Mouse (Mus musculus) ES-CJ7 (cell line): ENCODE data around the gene Acsf2.
A peak's percentile ranks its signal among the peaks of the same experiment; 100 is the strongest.
"Not testable (repeated sequence)": the region's sequence is repeated elsewhere in the genome, so short reads cannot be mapped to it uniquely, and the experiment has no call there.

Experiments used
- DNase-seq: peaks from one replicate; pipeline ENCODE4 v3.0.0; 2011; ENCODE audit warnings: low read depth, low spot score

Acsf2 gene

DNA sequence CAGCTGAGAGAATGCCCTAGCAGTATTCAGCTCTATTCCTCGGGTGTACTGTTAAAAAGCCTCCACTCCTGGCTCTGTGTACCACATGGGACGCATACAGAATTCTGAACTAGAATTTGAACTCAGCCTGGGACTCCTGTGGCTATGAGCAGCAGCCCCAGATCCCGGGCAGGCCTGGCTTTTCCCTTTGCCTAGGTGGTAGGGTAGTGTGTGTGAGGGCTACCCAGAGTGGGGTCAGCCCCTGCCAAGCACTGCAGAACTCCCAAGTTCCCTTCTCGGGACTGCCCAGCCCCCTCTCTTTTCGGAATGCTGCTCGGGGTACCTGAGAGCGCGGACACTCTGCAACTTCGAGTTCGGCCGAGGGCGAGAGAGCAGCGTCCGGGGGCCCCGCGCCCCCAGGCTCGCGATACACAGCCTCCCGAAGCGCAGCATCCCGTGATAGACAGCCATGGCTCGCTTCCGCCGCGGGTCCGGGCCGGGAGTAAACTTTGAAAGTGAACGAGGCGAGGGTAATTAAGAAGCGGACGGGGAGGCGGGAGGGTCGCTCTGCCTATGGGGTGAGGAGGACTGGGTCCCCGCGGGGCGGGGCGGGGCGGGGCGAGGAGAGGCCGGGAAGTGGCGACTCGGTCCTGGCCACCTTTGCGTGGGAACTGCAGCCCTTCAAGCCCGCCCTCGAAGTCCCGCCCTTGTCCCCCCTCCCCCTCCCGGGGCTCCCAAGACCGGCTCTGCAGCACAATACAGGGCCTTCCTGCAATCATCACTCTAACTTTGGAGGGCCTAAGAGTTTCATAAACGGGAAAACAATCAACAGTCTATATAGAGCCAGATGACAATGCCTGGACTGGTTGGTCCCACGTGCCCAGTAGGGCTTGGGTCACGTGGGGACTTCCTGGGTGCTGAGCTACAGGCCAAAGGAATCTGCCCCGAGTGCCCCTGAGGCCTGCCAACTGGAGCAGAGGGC, at the start of gene Acsf2:
Acsf2 (minus strand) TSS at position 551 of the 961 bp plus-strand sequence.
- peak; percentile 79 for DNase-seq

- DNase-seq = not testable (repeated sequence)
Observed at GRCm38 (mm10) chr11:94651241-94651640, 49.6 kb upstream of the Acsf2 start.

DNA sequence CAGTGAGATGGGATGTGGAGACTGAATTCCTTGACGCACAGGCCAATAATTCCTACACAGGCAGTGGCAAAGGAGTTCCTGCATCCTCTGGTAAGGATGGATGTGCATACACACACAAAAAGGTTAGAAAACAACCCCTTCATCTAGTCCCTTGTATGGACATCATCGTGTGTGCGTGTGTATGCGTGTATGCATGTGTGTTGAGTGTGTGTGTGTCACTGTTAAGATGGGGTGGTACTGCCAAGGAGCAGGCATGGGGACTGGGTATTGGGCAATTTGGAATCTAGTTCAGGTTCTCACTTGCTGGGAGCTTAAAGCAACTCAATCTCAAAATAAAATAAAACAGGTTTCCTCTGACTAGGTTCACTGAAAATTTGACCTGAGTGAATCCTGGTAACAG, 44.8 kb upstream of the Acsf2 start:
- DNase-seq = no peak

DNA sequence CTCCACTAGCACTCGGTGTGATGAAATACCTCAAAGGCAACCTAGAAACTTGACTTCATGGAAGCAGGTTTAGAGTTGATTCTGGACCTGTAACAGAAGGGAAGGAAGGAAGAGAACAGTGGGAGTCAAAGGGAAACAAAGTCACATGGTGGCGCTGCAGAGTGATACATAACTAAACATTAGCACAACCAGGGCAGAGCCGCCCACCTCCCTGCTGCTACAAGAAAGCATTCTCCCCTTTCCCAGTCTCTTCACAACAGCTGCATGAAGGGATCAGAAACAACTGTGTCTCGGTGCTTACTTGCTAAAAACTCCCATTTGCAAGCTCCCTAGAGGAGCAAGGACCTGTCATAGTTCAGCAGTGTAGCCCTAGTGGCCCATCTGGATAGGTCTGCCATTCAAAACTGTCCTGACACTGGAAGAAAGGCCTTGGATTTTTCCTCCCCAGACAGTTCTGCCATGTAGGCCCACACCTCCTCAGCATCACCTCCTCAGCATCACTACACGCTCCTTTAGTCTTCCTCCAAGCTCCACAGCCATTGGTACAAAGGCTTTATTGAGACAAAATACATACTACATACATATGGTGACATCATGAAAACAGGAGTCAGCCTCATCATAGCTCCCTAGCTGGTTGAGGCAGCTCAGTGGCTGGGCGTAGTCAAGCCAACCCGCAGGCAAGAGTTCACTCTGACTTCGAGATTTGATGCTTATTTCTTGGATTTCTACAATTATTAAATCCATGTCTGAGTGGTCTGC, 43.0 kb upstream of the Acsf2 start:
- DNase-seq = no peak

DNA sequence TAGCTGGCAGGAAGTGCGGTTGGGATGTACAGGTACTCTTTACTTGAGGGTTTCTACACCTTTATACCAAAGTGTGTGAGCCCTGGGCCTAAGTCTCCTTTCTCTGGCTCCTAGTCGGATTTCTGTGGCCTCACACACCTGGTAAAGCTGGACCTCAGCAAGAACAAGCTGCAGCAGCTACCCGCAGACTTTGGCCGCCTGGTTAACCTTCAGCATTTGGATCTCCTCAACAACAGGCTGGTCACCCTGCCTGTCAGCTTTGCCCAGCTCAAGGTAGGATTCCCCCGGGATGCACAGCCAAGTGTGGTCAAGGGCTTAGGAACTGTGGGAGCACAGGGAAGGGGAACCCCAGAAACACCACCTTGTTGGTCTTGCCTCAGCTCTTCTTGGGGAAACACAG, 32.8 kb upstream of the Acsf2 start:
- no peak for DNase-seq

DNA sequence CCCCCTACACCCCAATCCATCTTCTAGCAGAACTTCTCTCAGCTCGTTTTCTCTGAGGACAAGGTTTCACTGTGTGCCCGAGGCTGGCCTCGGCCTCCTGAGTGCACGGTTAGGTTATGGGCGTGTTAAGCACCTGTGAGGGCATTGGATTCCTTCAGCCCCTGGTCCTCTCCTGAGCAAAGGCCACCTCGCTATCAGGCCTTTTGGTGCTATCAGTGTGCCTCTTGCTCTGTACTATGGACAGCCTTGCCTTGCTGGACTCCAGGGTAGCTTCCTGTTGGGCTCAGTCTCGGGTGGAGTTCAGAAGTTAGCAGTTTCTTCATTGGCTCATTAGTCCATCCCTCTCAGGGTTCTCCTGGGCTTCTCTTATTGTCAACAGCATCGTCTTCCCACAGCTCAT, 31.3 kb upstream of the Acsf2 start:
- no peak for DNase-seq

- DNase-seq = no peak
Observed at GRCm38 (mm10) chr11:94631969-94632368, 30.3 kb upstream of the Acsf2 start.

DNA sequence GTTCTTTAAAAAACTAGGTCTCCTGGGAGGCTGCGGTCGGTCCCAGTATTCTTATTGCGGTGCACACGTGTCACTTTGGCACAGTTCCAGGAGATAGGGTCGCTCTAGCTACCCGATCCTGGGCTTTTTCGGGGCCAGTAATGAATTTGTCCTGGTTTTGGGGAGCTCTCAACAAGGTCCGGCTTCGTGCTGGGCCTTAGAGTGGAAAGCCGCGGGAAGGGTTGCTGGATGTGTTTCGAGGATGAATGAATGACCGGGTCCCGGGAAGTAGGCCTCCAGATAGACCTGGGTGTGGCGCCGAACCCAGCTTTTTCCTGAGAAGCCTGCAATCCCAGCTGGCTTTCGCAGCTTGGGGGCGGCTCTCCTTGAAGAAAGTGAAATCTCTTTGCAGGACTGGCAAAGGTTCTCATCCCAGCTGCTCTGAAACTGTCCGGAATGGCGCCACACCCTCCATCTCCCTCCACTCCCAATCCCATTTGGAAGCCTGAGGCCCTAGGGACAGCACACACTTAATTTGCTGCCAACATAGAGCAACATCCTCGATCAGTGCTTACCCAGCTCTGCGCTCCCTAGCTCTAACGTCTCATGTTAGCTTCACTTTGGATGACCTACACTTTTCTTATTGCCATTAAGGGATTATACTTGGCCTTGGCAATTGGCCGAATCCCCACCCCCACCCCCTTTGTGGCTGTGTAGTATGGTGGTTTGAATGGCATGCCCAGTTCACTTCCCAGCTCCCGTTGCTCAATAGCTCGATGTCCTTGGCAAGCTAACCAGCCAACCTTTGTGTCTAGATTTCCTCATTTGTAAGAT, 28.7 kb upstream of the Acsf2 start:
- peak; percentile 61 for DNase-seq

- DNase-seq = no peak
Observed at GRCm38 (mm10) chr11:94629884-94630198, 28.2 kb upstream of the Acsf2 start.

DNA sequence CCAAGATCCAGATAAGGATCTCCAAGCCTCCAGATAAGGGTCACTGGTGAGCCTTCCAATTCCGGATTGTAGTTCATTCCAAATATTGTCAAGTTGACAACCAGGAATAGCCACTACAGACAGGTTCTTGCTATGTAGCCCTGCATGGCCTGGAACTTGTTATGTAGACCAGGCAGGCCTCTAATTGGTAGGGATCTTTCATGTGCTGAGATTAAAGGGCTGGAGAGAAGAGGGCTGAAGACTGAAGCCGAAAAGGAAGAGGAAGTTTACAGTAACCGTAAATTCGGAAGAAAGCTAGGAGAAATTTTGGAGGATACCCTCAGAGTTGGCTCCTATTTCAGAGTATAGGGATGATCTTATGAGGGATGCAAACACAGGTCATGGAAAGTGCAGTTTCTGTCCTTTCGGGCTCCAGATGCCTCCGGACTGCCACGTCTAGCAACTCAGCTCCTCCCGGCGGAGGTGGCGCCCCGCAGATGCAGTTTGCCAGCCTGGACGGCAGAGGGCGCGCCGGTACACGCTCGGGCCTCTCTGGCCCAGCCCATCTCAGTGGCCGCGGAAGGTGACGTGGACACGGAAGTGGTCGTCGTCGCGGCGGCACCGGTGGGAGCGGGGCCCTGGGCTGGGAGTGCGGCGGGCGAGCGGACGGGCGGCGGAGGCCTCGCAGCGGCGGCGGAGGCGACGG, 27.7 kb upstream of the Acsf2 start, which contains the start of gene Lrrc59:
Lrrc59 (plus strand) TSS at position 569 of the 685 bp plus-strand sequence.
- DNase-seq = peak; percentile 91

DNA sequence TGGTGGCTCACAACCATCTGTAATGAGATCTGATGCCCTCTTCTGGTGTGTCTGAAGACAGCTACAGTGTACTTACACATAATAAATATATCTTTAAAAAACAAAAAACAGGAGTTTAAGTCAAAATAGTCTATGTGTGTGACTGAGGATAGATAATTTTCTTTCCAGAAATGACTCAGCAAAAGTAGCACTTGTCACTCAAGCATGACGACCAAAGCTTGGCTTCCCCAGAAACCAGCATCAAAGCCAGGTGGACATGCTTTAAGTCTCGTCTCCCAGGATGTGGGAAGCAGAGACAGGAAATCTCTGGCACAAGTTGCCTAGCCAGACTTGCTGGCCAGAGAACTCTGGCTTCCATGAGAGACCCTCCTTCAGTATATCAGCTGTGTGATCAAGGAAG, 20.5 kb upstream of the Acsf2 start:
- DNase-seq = no peak

GRCm38 (mm10) chr11:94621458-94621852, 19.8 kb upstream of the Acsf2 start:
- no peak for DNase-seq

DNA sequence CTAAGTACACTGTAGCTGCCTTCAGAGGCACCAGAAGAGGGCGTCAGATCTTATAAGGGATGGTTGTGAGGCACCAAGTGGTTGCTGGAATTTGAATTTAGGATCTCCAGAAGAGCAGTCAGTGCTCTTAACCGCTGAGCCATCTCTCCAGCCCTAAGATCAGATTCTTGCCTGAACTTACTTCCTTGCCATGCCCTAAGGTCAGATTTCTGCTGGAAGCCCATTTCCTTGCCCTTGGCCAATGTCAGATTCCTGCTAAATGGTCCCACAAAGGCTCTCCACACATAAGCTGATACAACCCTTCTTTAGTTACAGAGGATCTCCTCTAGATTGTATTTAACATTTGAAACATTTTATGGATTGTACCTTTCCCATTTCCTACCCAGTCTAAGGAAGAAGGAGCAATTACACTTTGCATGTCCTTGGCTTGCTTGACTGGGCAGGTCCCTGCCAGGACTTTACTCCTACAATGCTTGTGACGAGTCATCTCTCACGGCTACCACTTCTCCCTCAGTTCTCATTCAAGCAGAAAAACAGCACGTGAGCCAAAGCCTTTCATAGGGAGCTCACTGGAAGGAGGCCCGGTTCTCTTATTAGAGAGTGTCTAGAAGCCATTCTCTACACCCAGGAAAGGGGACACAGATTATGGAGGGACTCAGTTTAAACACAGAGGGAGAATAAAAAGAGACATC, 19.2 kb upstream of the Acsf2 start:
- peak; percentile 66 for DNase-seq

DNA sequence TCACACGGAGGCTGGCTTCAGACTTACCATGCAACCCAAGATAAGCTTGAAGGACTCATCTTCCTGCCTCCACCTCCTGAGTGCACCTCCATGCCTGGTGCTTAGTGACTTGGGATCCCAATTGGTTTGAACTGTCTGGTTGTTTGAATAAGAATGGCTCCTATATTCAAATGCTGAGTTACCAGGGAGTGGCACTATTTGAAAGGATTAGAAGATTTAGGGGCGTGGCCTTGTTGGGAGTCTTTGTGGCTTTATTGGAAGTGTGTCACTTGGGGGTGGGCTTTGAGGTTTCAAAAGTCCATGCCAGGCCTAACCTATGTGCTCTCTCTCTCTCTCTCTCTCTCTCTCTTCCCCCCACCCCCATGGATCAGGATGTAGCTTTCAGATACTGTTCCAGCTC, 16.0 kb upstream of the Acsf2 start:
- peak; percentile 46 for DNase-seq

GRCm38 (mm10) chr11:94615494-94615893, 13.8 kb upstream of the Acsf2 start:
- no peak for DNase-seq

- no peak for DNase-seq
Observed at GRCm38 (mm10) chr11:94614603-94615002, 12.9 kb upstream of the Acsf2 start.

DNA sequence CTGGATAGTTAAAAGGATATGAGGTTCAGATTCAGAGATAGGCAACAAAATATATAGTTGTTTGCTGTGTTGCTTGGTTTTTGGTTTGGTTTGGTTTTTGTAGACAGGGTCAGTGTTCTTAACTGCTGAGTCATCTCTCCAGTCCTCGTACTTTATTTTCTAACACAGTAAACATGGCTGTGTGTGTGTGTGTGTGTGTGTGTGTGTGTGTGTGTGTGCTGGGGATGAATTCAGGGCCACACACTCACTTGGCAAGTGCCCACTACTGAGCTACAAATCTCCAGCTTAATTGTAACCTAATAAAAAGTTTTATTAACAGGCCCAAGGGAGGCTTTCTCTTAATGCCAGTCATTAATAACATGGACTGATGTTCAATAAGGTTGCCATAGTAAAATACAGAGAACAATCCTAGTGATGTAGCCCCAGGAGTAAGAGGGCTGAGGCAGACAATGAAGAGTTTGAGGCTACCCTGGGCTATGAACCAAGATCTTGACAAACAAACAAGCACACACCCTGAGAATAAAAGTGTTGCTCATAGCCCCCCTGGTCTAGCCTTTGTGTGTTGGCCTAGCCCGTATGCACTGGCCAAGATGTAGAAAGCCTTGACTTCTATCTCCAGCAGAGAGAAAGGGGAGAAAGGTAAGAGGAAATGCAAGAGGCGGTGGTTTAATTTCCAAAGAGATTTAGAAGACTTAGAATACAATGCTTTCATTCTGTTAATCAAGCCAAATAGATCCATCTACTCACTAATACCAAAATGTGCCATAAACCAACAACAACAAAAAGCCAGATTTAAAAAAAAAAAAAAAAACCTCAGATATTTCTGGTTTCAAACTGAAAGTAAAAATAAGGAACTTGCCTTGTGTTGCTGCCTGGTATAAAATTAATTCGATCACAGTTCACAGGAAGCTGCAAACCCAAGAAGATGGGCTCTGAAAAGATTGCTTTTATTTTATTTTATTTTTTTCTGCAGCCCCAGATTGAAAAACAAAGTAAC, 9.4 kb upstream of the Acsf2 start:
- no peak for DNase-seq

GRCm38 (mm10) chr11:94602356-94602955, 785 bp upstream of the Acsf2 start:
- no peak for DNase-seq

GRCm38 (mm10) chr11:94600447-94600846, 1.2 kb downstream of the Acsf2 start:
- no peak for DNase-seq
